In the genomic region with DNA sequence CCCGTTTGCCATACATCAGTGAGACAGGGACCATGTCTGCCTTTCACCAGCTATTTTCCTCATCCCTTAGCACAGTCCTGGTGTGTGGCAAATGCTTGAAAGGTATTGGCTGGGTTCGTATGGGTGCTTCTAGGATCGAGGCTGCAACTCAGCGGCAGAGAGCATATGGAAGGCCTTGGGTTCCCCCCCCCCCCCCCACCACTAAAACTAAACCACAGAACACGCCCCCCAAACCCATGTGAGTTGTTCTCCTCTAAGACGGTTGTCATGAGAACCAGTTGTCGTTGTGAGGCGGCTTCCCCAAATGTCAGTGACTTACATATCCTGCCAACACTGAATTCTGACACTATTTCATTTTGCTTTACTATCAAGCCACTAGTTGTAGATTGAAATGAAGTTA, we compare ENCODE assay signal across 16 mouse cellular contexts. TPM values are rescaled to one million over a fixed set of nuclear protein-coding genes. Genes with fewer than 3 reads are reported as not detected.
DNase-seq lines count a peak whose midpoint lies in the region; ATAC-seq lines count a peak whose summit lies in the region.
"Had no signal": no experiment of that assay in that cellular context is flagged by ENCODE, and none has a peak within 500 bp of the region (broad histone marks: within the 10 kb centered on the region; RNA-seq: fewer than 3 reads in every experiment).

No protein-coding gene starts in this region.

- no peak overlapping the region for H3K4me3 ChIP-seq in forebrain, embryonic 10.5 days
- no peak overlapping the region for H3K4me3 ChIP-seq in forebrain, embryonic 11.5 days (ENCODE audit: low read depth, low read length)
- no peak overlapping the region for H3K4me3 ChIP-seq in limb, embryonic 10.5 days
- no peak overlapping the region for H3K4me3 ChIP-seq in heart, embryonic 10.5 days

- no peaks in the 10 kb centered on the region for H3K36me3 ChIP-seq in forebrain, embryonic 10.5 days (replicated peaks)
- no peaks in the 10 kb centered on the region for H3K36me3 ChIP-seq in forebrain, embryonic 11.5 days (ENCODE audit: control insufficient read depth, insufficient read depth, low read length)
- H3K36me3 ChIP-seq in limb, embryonic 10.5 days, result no peaks in the 10 kb centered on the region
- no peaks in the 10 kb centered on the region for H3K36me3 ChIP-seq in heart, embryonic 10.5 days

- DNase-seq in forebrain, embryonic 10.5 days (ENCODE audit: extremely low spot score, low spot score), result no peak
- DNase-seq in forebrain, embryonic 11.5 days (ENCODE audit: low spot score), result no peak
- DNase-seq in right cerebral cortex, postnatal 10 days (ENCODE audit: low spot score in 2 of 2), result peak; percentile 65 to 82
- DNase-seq in right cerebral cortex, adult 18-20 months, result no peak
- no peak for DNase-seq in limb, embryonic 10.5 days (ENCODE audit: low spot score)
- peak; percentile 75 for DNase-seq in thymus, postnatal 4 days
- DNase-seq in yolk sac, embryonic 10.5 days (ENCODE audit: low spot score), result no peak
- DNase-seq in heart, embryonic 10.5 days (ENCODE audit: low spot score), result no peak
- DNase-seq: adrenal gland, postnatal 25 days; cerebellum, adult 8-10 months; gastrocnemius, postnatal 14 days; heart, postnatal 4 days; kidney, postnatal 36 days; left cerebral cortex, postnatal 4 days; lung, embryonic 14.5 days had no signal

- H3K4me2 ChIP-seq in forebrain, embryonic 11.5 days (ENCODE audit: low read depth, low read length, severe bottlenecking), result no peak overlapping the region
- H3K4me2 ChIP-seq: lung, embryonic 14.5 days had no signal

- H3K9ac ChIP-seq in forebrain, embryonic 11.5 days (ENCODE audit: low read length), result no peak overlapping the region
- H3K9ac ChIP-seq: lung, embryonic 14.5 days had no signal

- WGBS in forebrain, embryonic 10.5 days, result 76% methylated on average over 8 of the region's 8 CpGs
- WGBS in forebrain, embryonic 11.5 days, result 76% methylated on average over 8 of the region's 8 CpGs
- WGBS in limb, embryonic 10.5 days, result 69% methylated on average over 8 of the region's 8 CpGs
- 69% methylated on average over 8 of the region's 8 CpGs for WGBS in heart, embryonic 10.5 days

- no peaks in the 10 kb centered on the region for H3K9me3 ChIP-seq in forebrain, embryonic 10.5 days
- no peaks in the 10 kb centered on the region for H3K9me3 ChIP-seq in forebrain, embryonic 11.5 days (ENCODE audit: control insufficient read depth, low read length)
- no peaks in the 10 kb centered on the region for H3K9me3 ChIP-seq in limb, embryonic 10.5 days (replicated peaks)
- H3K9me3 ChIP-seq in heart, embryonic 10.5 days, result no peaks in the 10 kb centered on the region

- H3K27ac ChIP-seq in forebrain, embryonic 10.5 days, result 0 out of 2 replicates have a peak overlapping the region, but pooled peaks have one; percentile 51
- no peak overlapping the region for H3K27ac ChIP-seq in forebrain, embryonic 11.5 days (ENCODE audit: low read depth, low read length)
- H3K27ac ChIP-seq in limb, embryonic 10.5 days, result 0 out of 2 replicates have a peak overlapping the region, but pooled peaks have one; percentile 50
- no peak overlapping the region for H3K27ac ChIP-seq in heart, embryonic 10.5 days

- no peak for ATAC-seq in forebrain, embryonic 11.5 days (replicated peaks; ENCODE audit: low FRiP score)
- ATAC-seq: Patski had no signal

- no peaks in the 10 kb centered on the region for H3K27me3 ChIP-seq in forebrain, embryonic 10.5 days (ENCODE audit: poor library complexity, severe bottlenecking)
- H3K27me3 ChIP-seq in forebrain, embryonic 11.5 days (ENCODE audit: control insufficient read depth, insufficient read depth, low read length), result no peaks in the 10 kb centered on the region
- H3K27me3 ChIP-seq in limb, embryonic 10.5 days (ENCODE audit: low read depth, poor library complexity, severe bottlenecking), result no peaks in the 10 kb centered on the region
- H3K27me3 ChIP-seq in heart, embryonic 10.5 days (ENCODE audit: insufficient read depth, poor library complexity, severe bottlenecking), result no peaks in the 10 kb centered on the region

- peaks cover 36% of the 10 kb centered on the region for H3K4me1 ChIP-seq in forebrain, embryonic 10.5 days
- H3K4me1 ChIP-seq in forebrain, embryonic 11.5 days (replicated peaks; ENCODE audit: control insufficient read depth, insufficient read depth, low read length), result no peaks in the 10 kb centered on the region
- peaks cover 36% of the 10 kb centered on the region for H3K4me1 ChIP-seq in limb, embryonic 10.5 days
- H3K4me1 ChIP-seq in heart, embryonic 10.5 days, result peaks cover 22% of the 10 kb centered on the region

RNA-seq across cellular contexts. Expression of gene Ppp1r16b, which starts 24.9 kb away (rescaled TPM):
- 2.2 and 2.3 TPM in 2 replicates for polyA plus RNA-seq in forebrain, embryonic 10.5 days (2016; fragmentation: Nextera tagmentation; extraction: Ambion mirVana)
- 2.8 TPM in 2 replicates for polyA plus RNA-seq in forebrain, embryonic 11.5 days (2014; fragmentation: Nextera tagmentation; extraction: Ambion mirVana)
- polyA plus RNA-seq in limb, embryonic 10.5 days (2016; fragmentation: Nextera tagmentation; extraction: Ambion mirVana), result 4.4 TPM in 2 replicates
- 4.1 and 4.7 TPM in 2 replicates for polyA plus RNA-seq in heart, embryonic 10.5 days (2016; fragmentation: Nextera tagmentation; extraction: Ambion mirVana)

Comparison
In these comparisons a context has a peak if more than half of its experiments do, and no peak if none do; other contexts are left out.
1. DNase-seq: peak in right cerebral cortex, postnatal 10 days (2 of 2) and thymus, postnatal 4 days (single experiment); none in forebrain, embryonic 10.5 days (single experiment), forebrain, embryonic 11.5 days (single experiment), right cerebral cortex, adult 18-20 months (single experiment), limb, embryonic 10.5 days (single experiment), yolk sac, embryonic 10.5 days (single experiment) and heart, embryonic 10.5 days (single experiment).
2. H3K27ac ChIP-seq: peak in forebrain, embryonic 10.5 days (single experiment) and limb, embryonic 10.5 days (single experiment); none in forebrain, embryonic 11.5 days (single experiment) and heart, embryonic 10.5 days (single experiment).